Mouse (Mus musculus): ENCODE measurements around the gene Iqce.

DNA sequence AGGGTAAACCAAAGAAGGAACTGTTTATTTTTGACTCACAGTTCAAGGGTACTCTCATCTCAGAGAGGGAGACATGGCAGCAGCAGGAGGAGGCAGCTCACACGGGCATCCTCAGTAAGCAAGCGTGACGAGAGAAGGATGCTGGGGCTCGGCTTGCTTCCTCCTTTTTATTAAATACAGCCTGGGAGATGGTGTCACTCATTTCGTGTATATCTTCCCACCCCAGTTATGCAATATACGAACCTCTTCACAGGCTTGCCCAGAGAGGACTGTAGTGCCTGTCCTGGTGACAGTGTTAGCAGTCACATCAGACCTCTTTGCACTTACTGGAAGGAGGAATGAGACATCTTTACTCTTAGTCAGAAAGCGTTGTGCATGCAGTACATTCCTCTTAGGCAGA, 18.6 kb upstream of the Iqce start:
- TF ChIP-seq POLR2A (IDR thresholded peaks at IDR 0.05; ENCODE audit: low read depth, low read length) (no peak), CTCF (conservative IDR thresholded peaks at IDR 0.05 in 1 of 2, IDR thresholded peaks at IDR 0.05 in 1 of 2; ENCODE audit: low read depth in 2 of 2, low read length in 2 of 2) (no peak), IRF4 (IDR thresholded peaks at IDR 0.05; ENCODE audit: low read depth, low read length) (no peak), PAX5 (IDR thresholded peaks at IDR 0.05; ENCODE audit: low read length) (no peak), ZC3H11A (IDR thresholded peaks at IDR 0.05; ENCODE audit: low read depth, low read length) (no peak), MYC (IDR thresholded peaks at IDR 0.05; ENCODE audit: low read depth, low read length) (no peak)
